Mouse (Mus musculus) brain, embryonic 14.5 days (tissue): ENCODE measurements around the gene V1rd19. TPM values are rescaled to one million over a fixed set of nuclear protein-coding genes. Genes with fewer than 3 reads are reported as not detected.
"Not testable (repeated sequence)": the region's sequence is repeated elsewhere in the genome, so short reads cannot be mapped to it uniquely, and the experiment has no call there.

Source experiments
- DNase-seq: peaks from one replicate; pipeline ENCODE4 v3.0.0-alpha.2; 2011; ENCODE audit warnings: low read depth
- CTCF ChIP-seq: fragments of 200-500 bp; IDR thresholded peaks from 2 replicates; pipeline ENCODE4 v1.5.1; 2012; ENCODE audit warnings: inconsistent platforms, mild to moderate bottlenecking, moderate library complexity, borderline replicate concordance; ENCODE audit not compliant: insufficient read depth, insufficient read length; ENCODE audit errors: extremely low read depth
- POLR2A ChIP-seq: fragments of 200-500 bp; IDR thresholded peaks from 2 replicates; pipeline ENCODE4 v1.6.1; 2012; ENCODE audit warnings: mild to moderate bottlenecking, inconsistent platforms, borderline replicate concordance; ENCODE audit not compliant: poor library complexity, insufficient read depth, insufficient read length, severe bottlenecking; ENCODE audit errors: extremely low read depth
- polyA plus RNA-seq: library from polyadenylated mRNA; depleted of rRNA; stranded (reverse); fragments of >200 nt; gene quantifications from 2 replicates; pipeline ENCODE4 v1.2.3, GENCODE M21; 2012; rRNA removed

Gene V1rd19
- not detected in 2 replicates for polyA plus RNA-seq

GRCm38 (mm10) chr7:24001391-24001790, at the start of gene V1rd19:
Gene V1rd19, plus strand, starts transcription at chr7:24001691.
- DNase-seq = no peak
- no peak for TF ChIP-seq POLR2A

GRCm38 (mm10) chr7:23968044-23968443, 33.4 kb upstream of the V1rd19 start:
- DNase-seq = not testable (repeated sequence)

GRCm38 (mm10) chr7:23974315-23974714, 27.2 kb upstream of the V1rd19 start, which contains the start of gene Vmn1r181:
Gene Vmn1r181, plus strand, starts transcription at chr7:23974615.
- not testable (repeated sequence) for DNase-seq

GRCm38 (mm10) chr7:24052660-24053304, 51.3 kb downstream of the V1rd19 start, which contains the start of gene Vmn1r183:
Gene Vmn1r183, plus strand, starts transcription at chr7:24053254.
- TF ChIP-seq CTCF (no peak), POLR2A (no peak)
- no peak for DNase-seq

Other genes starting within 250 kb of the V1rd19 start
- gene Vmn1r174, start 249.4 kb upstream of the V1rd19 start, polyA plus RNA-seq = not detected in 2 replicates
- gene Vmn1r175, start 191.0 kb upstream of the V1rd19 start, polyA plus RNA-seq = not detected in 2 replicates
- not detected in 2 replicates for gene Vmn1r176, start 164.3 kb upstream of the V1rd19 start, polyA plus RNA-seq
- not detected in 2 replicates for gene Vmn1r177, start 135.2 kb upstream of the V1rd19 start, polyA plus RNA-seq
- not detected in 2 replicates for gene Vmn1r178, start 109.7 kb upstream of the V1rd19 start, polyA plus RNA-seq
- not detected in 2 replicates for gene Vmn1r179, start 74.7 kb upstream of the V1rd19 start, polyA plus RNA-seq
- not detected in 2 replicates for gene Vmn1r180, start 51.1 kb upstream of the V1rd19 start, polyA plus RNA-seq
- not detected in 2 replicates for gene Vmn1r181, start 27.1 kb upstream of the V1rd19 start, polyA plus RNA-seq
- not detected in 2 replicates for gene Vmn1r183, start 51.6 kb downstream of the V1rd19 start, polyA plus RNA-seq
- gene Zfp180, start 80.2 kb downstream of the V1rd19 start, polyA plus RNA-seq = 35.8 and 39.9 TPM in 2 replicates
- 5.7 and 6.0 TPM in 2 replicates for gene Zfp112, start 110.6 kb downstream of the V1rd19 start, polyA plus RNA-seq
- 16.3 and 18.2 TPM in 2 replicates for gene Zfp235, start 132.5 kb downstream of the V1rd19 start, polyA plus RNA-seq
- 2.1 and 2.5 TPM in 2 replicates for gene Zfp114, start 173.4 kb downstream of the V1rd19 start, polyA plus RNA-seq
- gene Zfp111, start 209.8 kb downstream of the V1rd19 start, polyA plus RNA-seq = 4.7 and 4.8 TPM in 2 replicates
- gene Zfp109, start 235.9 kb downstream of the V1rd19 start, polyA plus RNA-seq = 3.3 and 3.5 TPM in 2 replicates